In genomic region chr7:123503358-123503757, GRCm38 (mm10) we compare ENCODE assay signal across 9 mouse cellular contexts. TPM values are rescaled to one million over a fixed set of nuclear protein-coding genes. Genes with fewer than 3 reads are reported as not detected.
A peak's percentile ranks its signal among the peaks of the same experiment; 100 is the strongest.
DNase-seq lines count a peak whose midpoint lies in the region; ATAC-seq and TF ChIP-seq lines count a peak whose summit lies in the region.
"Had no signal": no experiment of that assay in that cellular context is flagged by ENCODE, and none has a peak within 500 bp of the region (broad histone marks: within the 10 kb centered on the region; RNA-seq: fewer than 3 reads in every experiment).

No protein-coding gene starts in this region.

- no peak for ATAC-seq in erythroblast, adult 5-6 weeks (replicated peaks; ENCODE audit: low FRiP score, poor library complexity, severe bottlenecking)
- no peak for ATAC-seq in forebrain, postnatal 0 days

- H3K4me1 ChIP-seq in CH12.LX (ENCODE audit: control insufficient read depth in 1 of 2, insufficient read depth in 2 of 2): no peaks in the 10 kb centered on the region
- H3K4me1 ChIP-seq in forebrain, postnatal 0 days (ENCODE audit: insufficient read depth): peaks cover 18% of the 10 kb centered on the region

- no peak overlapping the region for H3K4me2 ChIP-seq in CH12.LX (ENCODE audit: insufficient read depth, low read depth, poor library complexity, severe bottlenecking)
- no peak overlapping the region for H3K4me2 ChIP-seq in forebrain, postnatal 0 days (ENCODE audit: low read depth)

- TF ChIP-seq CTCF in CH12.LX (conservative IDR thresholded peaks at IDR 0.05 in 1 of 2, IDR thresholded peaks at IDR 0.05 in 1 of 2; ENCODE audit: low read depth in 2 of 2, low read length in 2 of 2): no peak
- TF ChIP-seq CTCF in forebrain, postnatal 0 days (IDR thresholded peaks at IDR 0.05; ENCODE audit: low read depth): no peak

- intact Hi-C loops in heart, postnatal 25 days (cut with DNase I): no loop called here

- dilution Hi-C loops in CH12.LX (cut with MboI; ENCODE audit: extremely low pct_ligation_motif_present, extremely low pct_unique_long_range_greater_than_20kb, low sequenced_read_pairs): no loop called here

- no peaks in the 10 kb centered on the region for H3K79me2 ChIP-seq in CH12.LX (replicated peaks; ENCODE audit: control insufficient read depth, extremely low read depth, insufficient read depth, poor library complexity, severe bottlenecking)

- TF ChIP-seq RAD21 in CH12.LX (IDR thresholded peaks at IDR 0.05; ENCODE audit: low read depth, low read length): no peak

- in situ Hi-C loops in CH12.LX (cut with MboI; ENCODE audit: low pct_ligation_motif_present, low pct_unique_long_range_greater_than_20kb, low sequenced_read_pairs): no loop called here

- peak; percentile 39 for DNase-seq in heart, adult 11 months
- DNase-seq in heart, postnatal 25 days (ENCODE audit: low spot score): no peak
- peak; percentile 24 for DNase-seq in CH12.LX (ENCODE audit: extremely low read depth)
- DNase-seq in embryo, embryonic 11.5 days (ENCODE audit: low read depth, low spot score): peak; percentile 35
- peak; percentile 35 for DNase-seq in lung, postnatal 36 days
- no peak for DNase-seq in left cerebral cortex, adult 9 months (ENCODE audit: low spot score in 2 of 2)
- no peak for DNase-seq in forebrain, postnatal 0 days

- 29% methylated on average over 1 of the region's 1 CpGs for WGBS in forebrain, postnatal 0 days

- no peak for TF ChIP-seq EP300 in CH12.LX (IDR thresholded peaks at IDR 0.05; ENCODE audit: low read length)

- no peak overlapping the region for H3K9ac ChIP-seq in CH12.LX (ENCODE audit: insufficient read depth, low read depth)
- no peak overlapping the region for H3K9ac ChIP-seq in forebrain, postnatal 0 days

- H3K9me3 ChIP-seq in CH12.LX (replicated peaks; ENCODE audit: low read length): peaks cover 7% of the 10 kb centered on the region
- no peaks in the 10 kb centered on the region for H3K9me3 ChIP-seq in forebrain, postnatal 0 days (ENCODE audit: low read length)

- no peak for TF ChIP-seq POLR2A in CH12.LX (IDR thresholded peaks at IDR 0.05; ENCODE audit: low read depth, low read length)

- H3K36me3 ChIP-seq in CH12.LX (replicated peaks in 1 of 2; ENCODE audit: control insufficient read depth in 1 of 2, insufficient read depth in 1 of 2, low read length in 1 of 2): no peaks in the 10 kb centered on the region
- no peaks in the 10 kb centered on the region for H3K36me3 ChIP-seq in forebrain, postnatal 0 days (ENCODE audit: insufficient read depth)

- peaks cover 44% of the 10 kb centered on the region for H3K27me3 ChIP-seq in CH12.LX (replicated peaks)
- no peaks in the 10 kb centered on the region for H3K27me3 ChIP-seq in forebrain, postnatal 0 days (ENCODE audit: insufficient read depth, low read length)

- no peak overlapping the region for H3K4me3 ChIP-seq in CH12.LX (replicated peaks in 1 of 3; ENCODE audit: low read depth in 2 of 3, low read length in 2 of 3, poor library complexity in 1 of 3)
- H3K4me3 ChIP-seq in forebrain, postnatal 0 days (ENCODE audit: low read depth, low read length): no peak overlapping the region
- H3K4me3 ChIP-seq: heart, adult 2 months had no signal

- H3K27ac ChIP-seq in CH12.LX (ENCODE audit: insufficient read depth, low read depth): no peak overlapping the region
- H3K27ac ChIP-seq in forebrain, postnatal 0 days (ENCODE audit: low read depth, low read length): no peak overlapping the region
- H3K27ac ChIP-seq: heart, adult 2 months had no signal

TF ChIP-seq in CH12.LX, 34 proteins besides CTCF, POLR2A, EP300 and RAD21:
- TF ChIP-seq USF1 (IDR thresholded peaks at IDR 0.05; ENCODE audit: low read depth, low read length) (no peak), USF2 (conservative IDR thresholded peaks at IDR 0.05; ENCODE audit: low read depth, low read length) (no peak)
TF ChIP-seq in CH12.LX: peak in this region for 0.

RNA-seq across cellular contexts. Expression of gene Zkscan2, which starts 3.1 kb away (rescaled TPM):
- total RNA-seq in heart, postnatal 25 days (2021): under 1 TPM; 0.08 to 0.18 TPM
- total RNA-seq in CH12.LX (2012; rRNA removed): not detected in 2 replicates
- total RNA-seq in CH12.LX (2014; rRNA removed): not detected in 2 replicates
- polyA plus RNA-seq in CH12.LX (2012; ENCODE audit: insufficient read length, low read depth): not detected in 2 replicates
- not detected in 2 replicates for total RNA-seq in erythroblast, adult 5-6 weeks (2015; ENCODE audit: low replicate concordance)
- total RNA-seq in erythroblast, adult 5-6 weeks (2017; ENCODE audit: low replicate concordance): 0.17 TPM in 1 of 2 replicates, not detected in the other
- total RNA-seq in forebrain, postnatal 0 days (2014; rRNA removed): 17.8 and 27.4 TPM in 2 replicates
- polyA plus RNA-seq in forebrain, postnatal 0 days (2015; fragmentation: Nextera tagmentation; extraction: Ambion mirVana): 3.7 and 5.9 TPM in 2 replicates

RNA-seq across cellular contexts. Expression of gene Aqp8, which starts 41.3 kb away (rescaled TPM):
- 1 to 10 TPM; 1.7 to 2.0 TPM for total RNA-seq in heart, postnatal 25 days (2021)
- not detected in 2 replicates for total RNA-seq in CH12.LX (2012; rRNA removed)
- total RNA-seq in CH12.LX (2014; rRNA removed): not detected in 2 replicates
- not detected in 2 replicates for polyA plus RNA-seq in CH12.LX (2012; ENCODE audit: insufficient read length, low read depth)
- total RNA-seq in erythroblast, adult 5-6 weeks (2015; ENCODE audit: low replicate concordance): not detected in 2 replicates
- total RNA-seq in erythroblast, adult 5-6 weeks (2017; ENCODE audit: low replicate concordance): not detected in 2 replicates
- not detected in 2 replicates for total RNA-seq in forebrain, postnatal 0 days (2014; rRNA removed)
- not detected in 2 replicates for polyA plus RNA-seq in forebrain, postnatal 0 days (2015; fragmentation: Nextera tagmentation; extraction: Ambion mirVana)

Comparison
In these comparisons a context has a peak if more than half of its experiments do, and no peak if none do; other contexts are left out.
1. DNase-seq: peak in heart, adult 11 months (single experiment), CH12.LX (single experiment), embryo, embryonic 11.5 days (single experiment) and lung, postnatal 36 days (single experiment); none in heart, postnatal 25 days (single experiment), left cerebral cortex, adult 9 months (0 of 2) and forebrain, postnatal 0 days (single experiment).
2. RNA of gene Zkscan2, which starts 3.1 kb away (total RNA-seq): 17.8 to 27.4 TPM in forebrain, postnatal 0 days; 0.08 to 0.18 TPM in heart, postnatal 25 days, 0.17 TPM in erythroblast, adult 5-6 weeks and not detected in CH12.LX; every median in the first group is over 10 times any median in the second.